Mouse (Mus musculus) heart, embryonic 11.5 days (tissue): ENCODE measurements around the gene Acot12. TPM values are rescaled to one million over a fixed set of nuclear protein-coding genes. Genes with fewer than 3 reads are reported as not detected.

Source experiments
- ATAC-seq: fragments of 200-750 bp; cut with Nextera tagmentation; replicated peaks from 2 replicates; pipeline ENCODE4 v1.8.0; 2017; ENCODE audit warnings: moderate library complexity; ENCODE audit not compliant: insufficient number of reproducible peaks, low FRiP score, low TSS enrichment
- H3K27ac ChIP-seq: fragments of 300-500 bp; sonication (generic); 2 replicates; pipeline ENCODE4 v1.5.1; 2014; ENCODE audit warnings: mild to moderate bottlenecking, low read depth, low read length
- H3K27me3 ChIP-seq: fragments of 300-500 bp; sonication (generic); 2 replicates; pipeline ENCODE4 v1.6.1; 2014; ENCODE audit warnings: mild to moderate bottlenecking, low read length, mixed read lengths; ENCODE audit not compliant: control insufficient read depth, insufficient read depth
- H3K36me3 ChIP-seq: fragments of 300-500 bp; sonication (generic); 2 replicates; pipeline ENCODE4 v1.6.1; 2014; ENCODE audit warnings: mild to moderate bottlenecking, low read length, moderate library complexity, mixed read lengths; ENCODE audit not compliant: control insufficient read depth, insufficient read depth
- H3K4me1 ChIP-seq: fragments of 300-500 bp; sonication (generic); 2 replicates; pipeline ENCODE4 v1.6.1; 2014; ENCODE audit warnings: low read length; ENCODE audit not compliant: control insufficient read depth, insufficient read depth
- H3K4me2 ChIP-seq: fragments of 300-500 bp; sonication (generic); 2 replicates; pipeline ENCODE4 v1.6.1; 2014; ENCODE audit warnings: mild to moderate bottlenecking, moderate library complexity
- H3K4me3 ChIP-seq: fragments of 300-500 bp; sonication (generic); 2 replicates; pipeline ENCODE4 v1.5.1; 2014; ENCODE audit warnings: low read depth, low read length
- H3K9ac ChIP-seq: fragments of 300-500 bp; sonication (generic); 2 replicates; pipeline ENCODE4 v1.6.1; 2014; ENCODE audit warnings: mild to moderate bottlenecking, low read depth, low read length, moderate library complexity
- H3K9me3 ChIP-seq: fragments of 300-500 bp; sonication (generic); replicated peaks from 2 replicates; pipeline ENCODE4 v1.6.1; 2016; ENCODE audit warnings: low read length; ENCODE audit not compliant: control insufficient read depth
- WGBS: fragments of 180-500 bp; shearing (Covaris S2); extraction: QIAGEN DNeasy Blood & Tissue Kit; methylation state at CpG from one replicate; pipeline ENCODE4 v1.1.7; 2014; ENCODE audit not compliant: insufficient replicate concordance; 5-methylcytosine and 5-hydroxymethylcytosine counted together
- polyA plus RNA-seq: library from polyadenylated mRNA; unstranded; fragments of >200 nt; fragmentation: Nextera tagmentation; extraction: Ambion mirVana; gene quantifications from 2 replicates; pipeline ENCODE4 v1.2.1, GENCODE M21; 2014

The Acot12 gene
- polyA plus RNA-seq = not detected in 2 replicates

DNA sequence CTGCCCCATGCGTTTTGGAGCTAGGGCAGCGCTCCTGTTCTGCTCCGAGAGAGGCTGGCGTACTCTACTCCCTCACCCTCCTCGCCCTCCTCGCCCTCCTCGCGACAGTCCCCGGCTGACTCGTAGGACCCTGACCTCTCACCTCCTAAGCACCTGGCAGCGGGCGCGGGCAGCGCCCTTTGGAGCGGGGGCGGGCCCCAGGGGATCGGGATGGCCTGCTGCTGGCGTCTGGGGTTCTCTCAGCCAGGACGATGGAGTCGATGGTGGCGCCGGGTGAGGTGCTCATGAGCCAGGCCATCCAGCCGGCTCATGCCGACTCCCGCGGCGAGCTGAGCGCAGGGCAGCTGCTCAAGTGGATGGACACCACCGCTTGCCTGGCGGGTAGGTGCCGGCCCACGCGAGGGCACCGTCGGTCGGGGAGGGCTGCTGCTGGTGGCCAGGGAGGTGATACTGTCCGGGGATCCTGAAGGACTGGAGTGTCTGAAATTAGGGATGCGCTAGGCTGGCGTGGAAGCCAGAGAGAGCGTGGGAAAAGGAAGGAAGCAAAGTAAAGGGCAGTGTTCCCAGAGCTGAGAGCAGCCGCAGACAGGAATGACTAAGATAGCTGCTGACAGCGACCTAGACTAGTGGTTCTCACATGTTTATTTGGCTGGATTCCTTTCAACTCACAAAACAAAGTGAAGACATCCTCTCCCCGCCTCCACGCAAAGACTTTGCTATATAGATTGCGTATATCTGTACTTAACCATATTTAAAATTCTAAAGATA is at the start of gene Acot12:
Acot12 (plus strand) TSS at position 233 of the 768 bp plus-strand sequence.
- Histone ChIP-seq H3K9me3 (no peaks in the 10 kb centered on the region), H3K4me3 (peak within 1 kb of the TSS; percentile 52), H3K9ac (peak within 1 kb of the TSS; percentile 60; the same call in 1 of the 2 replicates), H3K36me3 (no peaks in the 10 kb centered on the region), H3K27ac (no peak within 1 kb of the TSS), H3K4me1 (no peaks in the 10 kb centered on the region; the same call in 1 of the 2 replicates), H3K27me3 (peaks cover 11% of the 10 kb centered on the region), H3K4me2 (peak within 1 kb of the TSS; percentile 92)
- ATAC-seq = peak; percentile 22; the same call in 1 of the 2 replicates
- 6% methylated on average over 45 of the region's 45 CpGs for WGBS

DNA sequence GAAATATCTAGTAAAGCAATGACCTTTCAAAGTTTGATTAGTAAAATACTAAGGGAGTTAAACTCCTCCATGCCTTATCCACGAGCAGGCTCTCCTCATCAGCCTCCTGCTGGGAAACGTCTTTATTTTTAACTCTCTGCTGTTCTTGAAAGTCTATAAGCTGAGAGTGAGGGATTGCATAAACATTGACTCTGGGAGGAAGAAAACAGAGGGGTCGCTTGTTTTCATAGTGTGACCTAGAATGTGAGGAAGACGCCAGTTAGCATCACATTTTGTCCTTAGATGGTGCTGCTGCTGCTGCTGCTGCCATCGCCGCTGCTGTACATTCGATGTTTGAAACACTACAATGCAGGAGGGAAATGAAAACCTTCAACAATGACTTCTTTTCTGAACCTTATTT is 47.7 kb upstream of the Acot12 start:
- Histone ChIP-seq H3K4me3 (no peak overlapping the region), H3K36me3 (no peaks in the 10 kb centered on the region), H3K9ac (no peak overlapping the region), H3K4me1 (no peaks in the 10 kb centered on the region), H3K9me3 (no peaks in the 10 kb centered on the region), H3K4me2 (no peak overlapping the region), H3K27me3 (no peaks in the 10 kb centered on the region), H3K27ac (no peak overlapping the region)
- ATAC-seq = no peak
- 47% methylated on average over 7 of the region's 7 CpGs for WGBS

DNA sequence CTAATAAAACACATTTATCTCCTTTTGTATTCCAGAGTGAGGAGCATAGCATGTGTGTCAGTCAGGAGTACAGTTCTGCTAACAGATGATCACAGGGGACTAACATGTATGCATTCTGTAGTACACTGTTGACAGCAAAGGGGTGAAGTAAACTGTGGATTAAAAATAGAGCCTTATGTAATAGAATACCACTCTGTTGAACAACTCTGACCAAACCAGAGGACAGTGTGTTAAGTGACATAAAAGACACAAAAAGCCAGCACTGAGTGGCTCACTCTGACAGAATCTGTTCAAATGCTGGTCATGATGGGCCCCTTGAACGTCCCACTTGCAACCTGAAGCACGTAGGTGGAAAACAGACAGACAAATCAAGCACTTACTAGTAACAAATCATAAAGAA is 45.9 kb upstream of the Acot12 start:
- Histone ChIP-seq H3K36me3 (no peaks in the 10 kb centered on the region), H3K9me3 (no peaks in the 10 kb centered on the region), H3K4me1 (no peaks in the 10 kb centered on the region), H3K4me2 (no peak overlapping the region), H3K27ac (no peak overlapping the region), H3K9ac (no peak overlapping the region), H3K4me3 (no peak overlapping the region), H3K27me3 (no peaks in the 10 kb centered on the region)
- WGBS = 64% methylated on average over 2 of the region's 2 CpGs
- no peak for ATAC-seq

DNA sequence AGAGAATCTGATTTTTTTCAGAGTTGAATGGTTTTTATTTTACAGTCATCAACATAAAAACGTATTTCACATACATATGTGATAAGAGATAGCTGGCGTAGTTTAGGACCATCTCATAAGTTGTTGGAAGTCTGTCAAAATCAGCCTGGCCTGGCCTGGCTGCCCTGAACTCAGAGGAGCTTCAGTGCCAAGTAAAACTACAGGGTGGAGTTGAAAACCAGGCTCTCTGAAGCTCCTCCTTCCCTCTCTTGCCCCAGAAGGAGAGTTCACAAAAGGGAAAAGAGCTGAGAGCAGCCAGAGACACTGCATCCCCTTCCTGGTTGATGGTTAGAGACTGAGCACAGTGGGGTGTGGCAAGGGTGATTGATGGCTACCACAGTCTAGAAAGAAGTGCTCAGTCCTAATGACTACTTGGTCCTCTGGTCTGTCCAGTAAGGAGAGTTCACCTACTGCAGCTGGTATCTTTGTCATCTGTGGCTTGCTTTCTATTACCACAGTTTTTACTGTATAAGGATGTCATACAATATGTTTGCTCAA is 45.1 kb upstream of the Acot12 start:
- Histone ChIP-seq H3K4me3 (no peak overlapping the region), H3K9me3 (no peaks in the 10 kb centered on the region), H3K4me2 (no peak overlapping the region), H3K4me1 (no peaks in the 10 kb centered on the region), H3K27ac (no peak overlapping the region), H3K9ac (no peak overlapping the region), H3K36me3 (no peaks in the 10 kb centered on the region), H3K27me3 (no peaks in the 10 kb centered on the region)
- 0 out of 2 replicates have a peak, but pooled peaks have one; percentile 22 for ATAC-seq
- 66% methylated on average over 2 of the region's 2 CpGs for WGBS

DNA sequence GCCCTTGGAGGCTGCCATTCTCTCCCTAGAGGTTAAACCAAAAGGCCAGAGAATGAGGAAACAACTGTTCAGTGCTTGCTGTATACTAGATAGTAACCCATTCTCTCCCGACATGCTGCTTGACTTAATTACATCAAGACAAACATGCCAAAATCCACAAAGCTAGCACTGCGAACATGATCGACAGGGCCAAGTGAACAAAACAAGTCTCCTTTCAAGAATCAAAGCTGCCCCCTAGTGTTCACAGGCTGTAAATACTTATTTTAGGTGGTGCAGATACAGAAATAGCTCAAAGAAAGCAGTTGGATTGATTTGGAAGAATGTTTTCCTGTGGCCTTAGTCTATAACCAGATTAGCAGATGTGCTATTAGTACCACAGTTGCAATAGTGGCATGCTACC is 44.3 kb upstream of the Acot12 start:
- no peak overlapping the region for H3K4me3 ChIP-seq
- H3K9ac ChIP-seq = no peak overlapping the region
- no peak overlapping the region for H3K27ac ChIP-seq
- H3K36me3 ChIP-seq = no peaks in the 10 kb centered on the region
- no peak overlapping the region for H3K4me2 ChIP-seq
- H3K4me1 ChIP-seq = no peaks in the 10 kb centered on the region
- no peaks in the 10 kb centered on the region for H3K27me3 ChIP-seq
- ATAC-seq = no peak
- no peaks in the 10 kb centered on the region for H3K9me3 ChIP-seq
- WGBS = 49% methylated on average over 3 of the region's 3 CpGs

DNA sequence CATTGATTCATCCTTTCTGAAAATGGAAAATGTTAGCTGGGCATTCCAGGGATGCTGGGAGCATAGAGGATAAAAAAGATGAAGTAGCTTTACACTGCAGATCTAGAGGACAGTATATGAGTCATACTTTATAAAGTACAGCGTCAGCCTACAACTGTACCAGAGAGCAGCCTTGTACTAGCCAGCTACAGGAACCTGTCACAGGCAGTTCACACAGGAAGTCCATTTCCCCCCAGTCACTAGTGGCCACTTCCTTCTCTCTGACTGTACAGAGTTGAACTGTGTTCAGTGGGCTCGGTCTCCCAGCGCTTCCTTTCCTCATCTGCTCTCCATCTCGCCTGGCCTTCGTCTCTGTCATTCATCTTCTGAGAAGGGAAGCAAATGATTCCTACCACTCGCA is 39.0 kb upstream of the Acot12 start:
- 42% methylated on average over 6 of the region's 6 CpGs for WGBS
- no peaks in the 10 kb centered on the region for H3K27me3 ChIP-seq
- 0 out of 2 replicates have a peak, but pooled peaks have one; percentile 31 for ATAC-seq
- no peaks in the 10 kb centered on the region for H3K4me1 ChIP-seq
- H3K27ac ChIP-seq = no peak overlapping the region
- H3K9ac ChIP-seq = no peak overlapping the region
- no peaks in the 10 kb centered on the region for H3K36me3 ChIP-seq
- no peaks in the 10 kb centered on the region for H3K9me3 ChIP-seq
- no peak overlapping the region for H3K4me3 ChIP-seq
- no peak overlapping the region for H3K4me2 ChIP-seq

DNA sequence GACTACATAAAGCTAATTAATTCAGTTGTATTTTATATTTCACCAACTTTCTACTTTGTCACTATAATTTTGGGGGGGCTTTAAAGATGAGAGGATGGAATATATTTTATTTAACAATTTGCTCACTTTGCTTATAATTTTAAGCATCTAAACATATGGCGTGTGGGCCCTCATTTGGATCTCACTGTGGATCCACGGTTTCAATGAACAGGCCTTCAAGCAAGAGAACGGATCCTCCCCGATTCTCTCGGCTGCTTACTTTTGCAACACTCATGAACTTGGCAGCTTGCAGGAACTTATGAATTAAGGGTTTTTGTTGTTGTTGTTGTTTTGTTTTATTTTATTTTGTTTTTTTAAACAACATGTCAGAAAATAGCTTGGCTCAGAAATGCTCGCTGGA is 21.8 kb upstream of the Acot12 start:
- ATAC-seq = no peak
- no peaks in the 10 kb centered on the region for H3K4me1 ChIP-seq
- H3K27ac ChIP-seq = no peak overlapping the region
- no peaks in the 10 kb centered on the region for H3K27me3 ChIP-seq
- no peak overlapping the region for H3K4me3 ChIP-seq
- H3K4me2 ChIP-seq = no peak overlapping the region
- WGBS = 86% methylated on average over 6 of the region's 6 CpGs
- H3K9ac ChIP-seq = no peak overlapping the region
- H3K9me3 ChIP-seq = no peaks in the 10 kb centered on the region
- H3K36me3 ChIP-seq = no peaks in the 10 kb centered on the region

DNA sequence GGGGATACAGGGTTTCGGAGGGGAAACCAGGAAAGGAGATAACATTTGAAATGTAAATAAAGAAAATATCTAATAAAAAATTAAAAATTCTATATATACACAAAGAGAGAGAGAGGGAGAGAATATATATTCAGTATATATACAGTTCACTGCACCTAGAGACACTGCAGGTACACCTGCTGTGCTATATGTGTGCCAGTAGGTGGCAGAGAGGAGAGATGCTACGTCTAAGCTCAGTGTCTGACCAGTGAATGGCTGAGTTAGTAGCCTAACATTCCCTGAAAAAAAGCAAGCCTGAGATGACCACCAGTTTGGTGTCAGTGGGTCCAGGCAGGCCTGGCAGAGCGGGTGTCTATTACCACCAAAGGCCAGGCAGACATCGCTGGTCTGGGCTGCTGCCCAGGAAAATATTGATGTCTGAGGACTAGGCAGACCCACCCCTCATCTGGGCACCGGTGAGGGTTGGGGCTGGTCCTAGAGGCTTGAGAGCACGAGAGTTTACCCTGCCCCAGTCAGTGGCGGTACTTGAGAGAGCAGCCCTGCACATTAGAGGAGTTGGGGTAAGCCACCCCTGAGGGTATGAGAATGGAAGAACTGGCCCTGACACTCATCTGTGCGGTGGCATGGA is 18.1 kb upstream of the Acot12 start:
- Histone ChIP-seq H3K9me3 (no peaks in the 10 kb centered on the region), H3K4me1 (no peaks in the 10 kb centered on the region), H3K36me3 (no peaks in the 10 kb centered on the region), H3K27me3 (no peaks in the 10 kb centered on the region), H3K4me3 (no peak overlapping the region), H3K27ac (no peak overlapping the region), H3K4me2 (no peak overlapping the region), H3K9ac (no peak overlapping the region)
- 0 out of 2 replicates have a peak, but pooled peaks have one; percentile 14 for ATAC-seq
- WGBS = 65% methylated on average over 8 of the region's 8 CpGs
